Mouse (Mus musculus) heart, embryonic 11.5 days (tissue): ENCODE measurements around the gene Ganab. TPM values are rescaled to one million over a fixed set of nuclear protein-coding genes. Genes with fewer than 3 reads are reported as not detected.

Experiments used
- ATAC-seq: fragments of 200-750 bp; cut with Nextera tagmentation; replicated peaks from 2 replicates; pipeline ENCODE4 v1.8.0; 2017; ENCODE audit warnings: moderate library complexity; ENCODE audit not compliant: insufficient number of reproducible peaks, low FRiP score, low TSS enrichment
- H3K27ac ChIP-seq: fragments of 300-500 bp; sonication (generic); 2 replicates; pipeline ENCODE4 v1.5.1; 2014; ENCODE audit warnings: mild to moderate bottlenecking, low read depth, low read length
- H3K27me3 ChIP-seq: fragments of 300-500 bp; sonication (generic); 2 replicates; pipeline ENCODE4 v1.6.1; 2014; ENCODE audit warnings: mild to moderate bottlenecking, low read length, mixed read lengths; ENCODE audit not compliant: control insufficient read depth, insufficient read depth
- H3K36me3 ChIP-seq: fragments of 300-500 bp; sonication (generic); 2 replicates; pipeline ENCODE4 v1.6.1; 2014; ENCODE audit warnings: mild to moderate bottlenecking, low read length, moderate library complexity, mixed read lengths; ENCODE audit not compliant: control insufficient read depth, insufficient read depth
- H3K4me1 ChIP-seq: fragments of 300-500 bp; sonication (generic); 2 replicates; pipeline ENCODE4 v1.6.1; 2014; ENCODE audit warnings: low read length; ENCODE audit not compliant: control insufficient read depth, insufficient read depth
- H3K4me2 ChIP-seq: fragments of 300-500 bp; sonication (generic); 2 replicates; pipeline ENCODE4 v1.6.1; 2014; ENCODE audit warnings: mild to moderate bottlenecking, moderate library complexity
- H3K4me3 ChIP-seq: fragments of 300-500 bp; sonication (generic); 2 replicates; pipeline ENCODE4 v1.5.1; 2014; ENCODE audit warnings: low read depth, low read length
- H3K9ac ChIP-seq: fragments of 300-500 bp; sonication (generic); 2 replicates; pipeline ENCODE4 v1.6.1; 2014; ENCODE audit warnings: mild to moderate bottlenecking, low read depth, low read length, moderate library complexity
- H3K9me3 ChIP-seq: fragments of 300-500 bp; sonication (generic); replicated peaks from 2 replicates; pipeline ENCODE4 v1.6.1; 2016; ENCODE audit warnings: low read length; ENCODE audit not compliant: control insufficient read depth
- WGBS: fragments of 180-500 bp; shearing (Covaris S2); extraction: QIAGEN DNeasy Blood & Tissue Kit; methylation state at CpG from one replicate; pipeline ENCODE4 v1.1.7; 2014; ENCODE audit not compliant: insufficient replicate concordance; 5-methylcytosine and 5-hydroxymethylcytosine counted together
- polyA plus RNA-seq: library from polyadenylated mRNA; unstranded; fragments of >200 nt; fragmentation: Nextera tagmentation; extraction: Ambion mirVana; gene quantifications from 2 replicates; pipeline ENCODE4 v1.2.1, GENCODE M21; 2014

Gene Ganab
- polyA plus RNA-seq, 1 experiment from 2014 or later = 66.6 TPM

GRCm38 (mm10) chr19:8930771-8931170 is 32.9 kb downstream of the Ganab start:
- Histone ChIP-seq H3K9me3 (no peaks in the 10 kb centered on the region), H3K9ac (peak overlapping the region; percentile 91), H3K36me3 (peaks cover 8% of the 10 kb centered on the region), H3K27me3 (no peaks in the 10 kb centered on the region), H3K4me2 (peak overlapping the region; percentile 89), H3K27ac (no peak overlapping the region), H3K4me3 (peak overlapping the region; percentile 87; the same call in 1 of the 2 replicates), H3K4me1 (peaks cover 20% of the 10 kb centered on the region)
- no peak for ATAC-seq
- 81% methylated on average over 7 of the region's 7 CpGs for WGBS

- H3K36me3 ChIP-seq = peaks cover 10% of the 10 kb centered on the region
- no peaks in the 10 kb centered on the region for H3K9me3 ChIP-seq
- no peak overlapping the region for H3K9ac ChIP-seq
- no peaks in the 10 kb centered on the region for H3K27me3 ChIP-seq
- peaks cover 8% of the 10 kb centered on the region; the same call in 1 of the 2 replicates for H3K4me1 ChIP-seq
- ATAC-seq = no peak
- 88% methylated on average over 2 of the region's 2 CpGs for WGBS
- no peak overlapping the region for H3K4me2 ChIP-seq
- no peak overlapping the region for H3K4me3 ChIP-seq
- no peak overlapping the region for H3K27ac ChIP-seq
These were observed 38.9 kb downstream of the Ganab start for GRCm38 (mm10) chr19:8936736-8937135.

- Histone ChIP-seq H3K9me3 (no peaks in the 10 kb centered on the region), H3K27ac (peak overlapping the region; percentile 6; the same call in 1 of the 2 replicates), H3K27me3 (no peaks in the 10 kb centered on the region), H3K4me1 (peaks cover 19% of the 10 kb centered on the region), H3K9ac (peak overlapping the region; percentile 99), H3K36me3 (peaks cover 9% of the 10 kb centered on the region; the same call in 1 of the 2 replicates), H3K4me2 (peak overlapping the region; percentile 83), H3K4me3 (no peak overlapping the region)
- WGBS = 83% methylated on average over 15 of the region's 15 CpGs
- ATAC-seq = no peak
These were observed 42.8 kb downstream of the Ganab start for GRCm38 (mm10) chr19:8940526-8941133.

- 36% methylated on average over 10 of the region's 10 CpGs for WGBS
- 0 out of 2 replicates have a peak, but pooled peaks have one; percentile 15 for ATAC-seq
- peak overlapping the region; percentile 95 for H3K4me3 ChIP-seq
- H3K36me3 ChIP-seq = peaks cover 13% of the 10 kb centered on the region; the same call in 1 of the 2 replicates
- no peaks in the 10 kb centered on the region for H3K9me3 ChIP-seq
- H3K9ac ChIP-seq = peak overlapping the region; percentile 99
- peak overlapping the region; percentile 6; the same call in 1 of the 2 replicates for H3K27ac ChIP-seq
- H3K4me2 ChIP-seq = peak overlapping the region; percentile 83
- H3K27me3 ChIP-seq = no peaks in the 10 kb centered on the region
- peaks cover 19% of the 10 kb centered on the region for H3K4me1 ChIP-seq
These were observed 43.3 kb downstream of the Ganab start for GRCm38 (mm10) chr19:8941136-8941514.

- Histone ChIP-seq H3K9me3 (no peaks in the 10 kb centered on the region), H3K9ac (peak within 1 kb of the TSS; percentile 99), H3K4me3 (peak within 1 kb of the TSS; percentile 95), H3K27ac (peak within 1 kb of the TSS; percentile 96), H3K36me3 (peaks cover 16% of the 10 kb centered on the region; the same call in 1 of the 2 replicates), H3K4me1 (peaks cover 19% of the 10 kb centered on the region), H3K27me3 (no peaks in the 10 kb centered on the region), H3K4me2 (peak within 1 kb of the TSS; percentile 83)
- ATAC-seq = peak; percentile 87
- under 1% methylated on average over 64 of the region's 64 CpGs for WGBS
These were observed 43.8 kb downstream of the Ganab start, which contains the start of gene Mta2 for GRCm38 (mm10) chr19:8941515-8942217. TSS of gene Mta2 (plus strand) at chr19:8941875.

- peaks cover 16% of the 10 kb centered on the region for H3K36me3 ChIP-seq
- H3K4me2 ChIP-seq = peak overlapping the region; percentile 83
- ATAC-seq = peak; percentile 50
- H3K9ac ChIP-seq = peak overlapping the region; percentile 99
- no peaks in the 10 kb centered on the region for H3K27me3 ChIP-seq
- WGBS = under 1% methylated on average over 46 of the region's 46 CpGs
- H3K4me3 ChIP-seq = peak overlapping the region; percentile 95
- no peaks in the 10 kb centered on the region for H3K9me3 ChIP-seq
- peak overlapping the region; percentile 96 for H3K27ac ChIP-seq
- peaks cover 19% of the 10 kb centered on the region for H3K4me1 ChIP-seq
These were observed 44.5 kb downstream of the Ganab start for GRCm38 (mm10) chr19:8942276-8942964.

GRCm38 (mm10) chr19:8943047-8943446 is 45.2 kb downstream of the Ganab start:
- no peak for ATAC-seq
- 59% methylated on average over 2 of the region's 2 CpGs for WGBS
- Histone ChIP-seq H3K27me3 (no peaks in the 10 kb centered on the region), H3K4me1 (peaks cover 19% of the 10 kb centered on the region), H3K27ac (0 out of 2 replicates have a peak overlapping the region, but pooled peaks have one; percentile 96), H3K4me3 (peak overlapping the region; percentile 95), H3K4me2 (peak overlapping the region; percentile 83), H3K9me3 (no peaks in the 10 kb centered on the region), H3K36me3 (peaks cover 20% of the 10 kb centered on the region), H3K9ac (peak overlapping the region; percentile 99)

- peaks cover 19% of the 10 kb centered on the region for H3K4me1 ChIP-seq
- H3K27me3 ChIP-seq = no peaks in the 10 kb centered on the region
- H3K4me2 ChIP-seq = peak overlapping the region; percentile 83
- no peak overlapping the region for H3K27ac ChIP-seq
- peak overlapping the region; percentile 15 for H3K4me3 ChIP-seq
- WGBS = 42% methylated on average over 5 of the region's 5 CpGs
- no peak for ATAC-seq
- no peaks in the 10 kb centered on the region for H3K9me3 ChIP-seq
- peaks cover 25% of the 10 kb centered on the region for H3K36me3 ChIP-seq
- H3K9ac ChIP-seq = 0 out of 2 replicates have a peak overlapping the region, but pooled peaks have one; percentile 36
These were observed 46.2 kb downstream of the Ganab start for GRCm38 (mm10) chr19:8944062-8944461.
